Mouse (Mus musculus): ENCODE results near the gene Cox5a.

DNA sequence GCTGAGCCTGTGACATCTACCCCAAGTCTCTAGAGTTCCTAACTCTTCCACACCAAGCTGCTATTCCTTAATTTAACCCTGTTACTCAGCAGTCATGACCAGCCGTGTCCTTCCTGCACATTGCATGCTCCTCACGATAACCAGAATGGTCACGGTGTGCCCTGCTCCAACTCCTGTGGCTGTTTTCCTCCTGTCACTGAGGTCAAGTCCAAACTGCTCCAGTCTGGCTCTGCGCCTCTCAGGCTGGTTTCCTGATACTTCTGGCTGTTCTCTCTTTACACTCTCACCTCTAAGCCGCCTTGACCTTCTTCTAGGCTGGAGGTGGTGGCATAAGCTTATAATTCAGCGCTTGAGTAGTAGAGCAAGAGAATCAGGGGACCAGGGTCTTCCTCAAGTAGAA, 47.4 kb downstream of the Cox5a start:
- TF ChIP-seq HCFC1 (IDR thresholded peaks at IDR 0.05; ENCODE audit: borderline replicate concordance, insufficient read depth, low read length): no peak
- no peak for TF ChIP-seq MAFK (IDR thresholded peaks at IDR 0.05; ENCODE audit: insufficient read depth, low read depth, low read length)
- no peak for TF ChIP-seq CHD2 (IDR thresholded peaks at IDR 0.05; ENCODE audit: low read depth, low read length)

Measured in ES-E14 (cell line).